Mouse (Mus musculus) liver, embryonic 13.5 days (tissue): ENCODE measurements at regions not wholly inside any gene's neighbourhood (a gene's known extent, or its start where the extent isn't known, plus 50 kb on each side); places are given as distances from the start of the nearest gene placed in this dataset.

ENCODE experiments used
- ATAC-seq: fragments of 200-750 bp; cut with Nextera tagmentation; 2 replicates; pipeline ENCODE4 v1.8.0; 2017; ENCODE audit warnings: low read depth, mild to moderate bottlenecking, moderate number of reproducible peaks, moderate library complexity
- DNase-seq: peaks from one replicate; pipeline ENCODE4 v3.0.0; 2022
- H3K27ac ChIP-seq: fragments of 300-500 bp; sonication (generic); 2 replicates; pipeline ENCODE4 v1.5.1; 2015; ENCODE audit warnings: moderate library complexity, mild to moderate bottlenecking, inconsistent platforms
- H3K27me3 ChIP-seq: fragments of 300-500 bp; sonication (generic); 2 replicates; pipeline ENCODE4 v1.6.1; 2015; ENCODE audit warnings: mild to moderate bottlenecking, inconsistent platforms
- H3K36me3 ChIP-seq: fragments of 300-500 bp; sonication (generic); 2 replicates; pipeline ENCODE4 v1.6.1; 2015; ENCODE audit warnings: mild to moderate bottlenecking, inconsistent platforms
- H3K4me1 ChIP-seq: fragments of 300-500 bp; sonication (generic); replicated peaks from 2 replicates; pipeline ENCODE4 v1.6.1; 2015; ENCODE audit warnings: inconsistent platforms
- H3K4me2 ChIP-seq: fragments of 300-500 bp; sonication (generic); 2 replicates; pipeline ENCODE4 v1.6.1; 2015; ENCODE audit warnings: inconsistent platforms, mild to moderate bottlenecking, moderate library complexity
- H3K4me3 ChIP-seq: fragments of 300-500 bp; sonication (generic); replicated peaks from 2 replicates; pipeline ENCODE4 v1.5.1; 2015; ENCODE audit warnings: mild to moderate bottlenecking, inconsistent platforms
- H3K9ac ChIP-seq: fragments of 300-500 bp; sonication (generic); 2 replicates; pipeline ENCODE4 v1.6.1; 2015; ENCODE audit warnings: mild to moderate bottlenecking, inconsistent platforms
- H3K9me3 ChIP-seq: fragments of 300-500 bp; sonication (generic); replicated peaks from 2 replicates; pipeline ENCODE4 v1.6.1; 2016; ENCODE audit warnings: inconsistent platforms
- WGBS: fragments of 180-500 bp; shearing (Covaris S2); methylation state at CpG from one replicate; pipeline ENCODE4 v1.1.7; 2015; ENCODE audit not compliant: insufficient replicate concordance; 5-methylcytosine and 5-hydroxymethylcytosine counted together

GRCm38 (mm10) chr2:78972288-78973117, 104.6 kb downstream of the Ube2e3 start:
- DNase-seq = no peak
- 70% methylated on average over 10 of the region's 10 CpGs for WGBS
- no peak overlapping the region for H3K27ac ChIP-seq
- H3K4me1 ChIP-seq = no peaks in the 10 kb centered on the region
- no peaks in the 10 kb centered on the region for H3K27me3 ChIP-seq
- no peak overlapping the region for H3K9ac ChIP-seq
- H3K4me2 ChIP-seq = no peak overlapping the region
- no peak for ATAC-seq
- no peak overlapping the region for H3K4me3 ChIP-seq
- no peaks in the 10 kb centered on the region for H3K9me3 ChIP-seq
- no peaks in the 10 kb centered on the region for H3K36me3 ChIP-seq

GRCm38 (mm10) chr2:78973811-78974210, 105.9 kb downstream of the Ube2e3 start:
- Histone ChIP-seq H3K27ac (no peak overlapping the region), H3K27me3 (no peaks in the 10 kb centered on the region), H3K4me1 (no peaks in the 10 kb centered on the region), H3K9me3 (no peaks in the 10 kb centered on the region), H3K36me3 (no peaks in the 10 kb centered on the region), H3K4me3 (no peak overlapping the region), H3K4me2 (no peak overlapping the region), H3K9ac (no peak overlapping the region)
- DNase-seq = no peak
- 73% methylated on average over 3 of the region's 3 CpGs for WGBS
- ATAC-seq = no peak

- Histone ChIP-seq H3K27ac (no peak overlapping the region), H3K27me3 (no peaks in the 10 kb centered on the region), H3K4me1 (no peaks in the 10 kb centered on the region), H3K4me3 (no peak overlapping the region), H3K9ac (no peak overlapping the region), H3K9me3 (no peaks in the 10 kb centered on the region), H3K36me3 (no peaks in the 10 kb centered on the region), H3K4me2 (no peak overlapping the region)
- ATAC-seq (no peak), DNase-seq (no peak)
- 50% methylated on average over 2 of the region's 2 CpGs for WGBS
Measured at GRCm38 (mm10) chr2:78974683-78975392, 106.9 kb downstream of the Ube2e3 start.

DNA sequence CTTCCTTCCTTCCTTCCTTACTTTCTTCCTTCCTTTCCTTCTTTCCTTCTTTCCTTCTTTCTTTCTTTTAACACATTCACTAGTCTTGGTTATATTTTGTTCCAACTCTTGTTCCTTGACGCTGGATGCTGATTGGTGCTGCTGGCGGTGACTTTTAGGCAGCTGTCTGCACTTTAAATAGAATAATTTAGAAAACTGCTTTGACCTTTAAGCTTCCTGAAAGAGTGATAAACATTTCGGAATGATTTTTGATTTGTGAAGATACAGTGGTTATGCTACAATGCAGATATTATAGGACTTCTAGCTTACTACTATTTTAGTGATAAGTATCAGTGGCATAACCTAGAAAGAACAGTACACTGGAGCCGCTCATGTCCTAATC, 107.5 kb downstream of the Ube2e3 start:
- 69% methylated on average over 4 of the region's 4 CpGs for WGBS
- Histone ChIP-seq H3K9ac (no peak overlapping the region), H3K27me3 (no peaks in the 10 kb centered on the region), H3K9me3 (no peaks in the 10 kb centered on the region), H3K4me2 (no peak overlapping the region), H3K4me1 (no peaks in the 10 kb centered on the region; the same call in 1 of the 2 replicates), H3K27ac (no peak overlapping the region), H3K36me3 (no peaks in the 10 kb centered on the region), H3K4me3 (no peak overlapping the region)
- ATAC-seq (no peak), DNase-seq (no peak)

- Histone ChIP-seq H3K27ac (no peak overlapping the region), H3K27me3 (no peaks in the 10 kb centered on the region), H3K4me2 (no peak overlapping the region), H3K9me3 (no peaks in the 10 kb centered on the region), H3K4me3 (no peak overlapping the region), H3K9ac (no peak overlapping the region), H3K4me1 (peaks cover 5% of the 10 kb centered on the region), H3K36me3 (no peaks in the 10 kb centered on the region)
- ATAC-seq (no peak), DNase-seq (no peak)
- WGBS = 82% methylated on average over 4 of the region's 4 CpGs
Measured at GRCm38 (mm10) chr2:78976084-78976483, 108.2 kb downstream of the Ube2e3 start.

DNA sequence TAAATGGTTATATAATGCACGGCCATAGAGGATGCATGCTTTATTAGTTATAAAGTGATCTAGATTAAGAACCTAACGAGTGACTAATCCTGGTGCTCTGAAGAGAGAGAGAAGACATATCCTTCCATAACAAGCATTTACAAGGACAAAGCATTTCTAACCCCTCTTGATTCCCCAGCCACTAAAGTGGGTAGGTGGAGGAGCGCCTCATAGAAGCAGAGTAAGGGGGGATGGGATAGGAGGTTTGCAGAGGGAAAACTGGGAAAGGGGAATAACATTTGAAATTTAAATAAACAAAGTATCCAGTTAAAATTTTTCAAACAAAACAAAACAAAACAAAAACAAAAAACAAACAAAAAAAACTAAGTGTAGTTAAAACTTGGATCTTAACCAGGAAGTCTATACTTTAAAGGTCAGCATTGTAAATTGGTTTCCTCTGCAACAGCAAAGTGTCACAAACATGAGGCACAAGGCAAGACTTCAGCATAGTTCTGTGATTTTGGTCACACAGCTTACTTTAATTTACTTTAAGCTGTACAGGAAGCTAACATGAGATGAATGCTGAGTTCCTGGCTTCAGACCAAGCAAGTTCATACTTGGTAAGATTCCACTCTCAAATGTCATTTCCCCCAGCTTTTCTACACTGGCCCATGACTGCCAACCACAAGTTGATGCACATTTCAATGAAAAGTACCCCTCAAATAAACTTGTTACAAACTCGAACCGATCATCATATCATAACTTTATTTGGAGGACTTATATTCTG, 109.9 kb downstream of the Ube2e3 start:
- WGBS = 63% methylated on average over 5 of the region's 5 CpGs
- DNase-seq (no peak), ATAC-seq (no peak)

GRCm38 (mm10) chr2:78980019-78980418, 112.1 kb downstream of the Ube2e3 start:
- Histone ChIP-seq H3K4me1 (peaks cover 21% of the 10 kb centered on the region), H3K4me2 (no peak overlapping the region), H3K36me3 (no peaks in the 10 kb centered on the region), H3K9ac (no peak overlapping the region), H3K9me3 (no peaks in the 10 kb centered on the region), H3K4me3 (no peak overlapping the region), H3K27ac (no peak overlapping the region), H3K27me3 (no peaks in the 10 kb centered on the region)
- ATAC-seq (no peak), DNase-seq (no peak)
- WGBS = 67% methylated on average over 5 of the region's 5 CpGs

More for the DNA sequence above, 109.9 kb downstream of the Ube2e3 start:
- no peaks in the 10 kb centered on the region for H3K9me3 ChIP-seq
- no peak overlapping the region for H3K9ac ChIP-seq
- H3K27me3 ChIP-seq = no peaks in the 10 kb centered on the region
- H3K36me3 ChIP-seq = no peaks in the 10 kb centered on the region
- no peak overlapping the region for H3K27ac ChIP-seq
- H3K4me1 ChIP-seq = peaks cover 6% of the 10 kb centered on the region
- no peak overlapping the region for H3K4me3 ChIP-seq
- no peak overlapping the region for H3K4me2 ChIP-seq

DNA sequence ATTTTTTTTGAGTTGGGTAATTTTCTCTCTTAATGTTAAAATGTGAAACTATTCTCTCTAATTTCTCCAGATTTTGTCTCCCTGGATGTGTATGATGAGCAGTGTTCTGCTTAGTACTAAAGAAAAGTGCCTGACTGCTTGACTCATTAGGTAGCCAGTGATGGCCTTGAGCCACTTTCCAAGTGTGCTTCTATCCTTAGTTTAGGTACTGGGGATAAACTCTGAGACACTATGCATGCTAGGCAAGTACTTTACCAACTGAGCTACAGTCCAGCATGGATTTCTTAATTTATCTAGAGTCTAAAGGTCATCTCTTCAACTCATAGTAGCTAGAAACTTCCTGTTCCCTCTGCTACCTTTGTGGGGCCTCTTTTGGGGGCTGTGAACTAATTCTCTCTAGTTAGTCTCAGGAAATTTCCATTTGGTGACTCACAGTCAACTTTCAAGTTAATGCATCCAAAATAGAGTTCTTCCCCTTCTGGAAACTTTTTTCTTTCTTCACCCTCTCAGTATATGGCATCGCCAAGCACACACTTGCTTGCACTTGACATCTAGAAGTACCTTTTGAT, 112.8 kb downstream of the Ube2e3 start:
- DNase-seq (no peak), ATAC-seq (no peak)
- H3K9me3 ChIP-seq = no peaks in the 10 kb centered on the region
- H3K36me3 ChIP-seq = no peaks in the 10 kb centered on the region
- H3K4me2 ChIP-seq = no peak overlapping the region
- no peaks in the 10 kb centered on the region for H3K27me3 ChIP-seq
- peaks cover 21% of the 10 kb centered on the region for H3K4me1 ChIP-seq
- WGBS = 81% methylated on average over 1 of the region's 1 CpGs
- no peak overlapping the region for H3K9ac ChIP-seq
- H3K4me3 ChIP-seq = no peak overlapping the region
- no peak overlapping the region for H3K27ac ChIP-seq

GRCm38 (mm10) chr2:78983347-78983746, 115.4 kb downstream of the Ube2e3 start:
- peak; percentile 17 for DNase-seq
- Histone ChIP-seq H3K27ac (no peak overlapping the region), H3K9ac (no peak overlapping the region), H3K27me3 (no peaks in the 10 kb centered on the region), H3K4me3 (no peak overlapping the region), H3K9me3 (no peaks in the 10 kb centered on the region), H3K4me2 (no peak overlapping the region), H3K4me1 (peaks cover 21% of the 10 kb centered on the region), H3K36me3 (no peaks in the 10 kb centered on the region)
- ATAC-seq = peak; percentile 74

GRCm38 (mm10) chr2:78983944-78984498, 116.1 kb downstream of the Ube2e3 start:
- peak; percentile 63 for ATAC-seq
- WGBS = 59% methylated on average over 5 of the region's 5 CpGs
- H3K27me3 ChIP-seq = no peaks in the 10 kb centered on the region

DNA sequence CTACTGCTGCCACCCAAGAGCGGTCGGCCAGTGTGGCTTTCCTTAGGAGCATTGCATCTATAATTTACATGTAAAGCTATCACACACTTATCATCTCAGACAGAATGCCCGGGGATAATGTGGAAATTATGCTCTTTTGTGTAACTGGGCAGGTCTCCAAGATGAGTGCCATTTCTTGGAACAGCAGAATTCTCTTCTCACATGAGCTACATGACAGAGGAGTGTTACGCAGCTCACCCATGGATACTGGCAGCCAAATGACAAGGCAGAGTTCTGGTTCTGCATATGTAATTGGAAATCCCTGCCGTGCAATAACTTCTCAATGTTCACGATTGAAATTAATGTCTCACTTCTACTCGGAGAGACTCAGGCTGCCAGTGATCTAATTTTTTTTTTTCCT, 119.1 kb downstream of the Ube2e3 start:
- Histone ChIP-seq H3K9ac (no peak overlapping the region), H3K4me3 (no peak overlapping the region), H3K27me3 (no peaks in the 10 kb centered on the region), H3K36me3 (no peaks in the 10 kb centered on the region), H3K27ac (no peak overlapping the region), H3K4me1 (peaks cover 19% of the 10 kb centered on the region), H3K9me3 (no peaks in the 10 kb centered on the region), H3K4me2 (no peak overlapping the region)
- WGBS = 74% methylated on average over 7 of the region's 7 CpGs
- ATAC-seq (no peak), DNase-seq (no peak)

More at GRCm38 (mm10) chr2:78983944-78984498, 116.1 kb downstream of the Ube2e3 start:
- Histone ChIP-seq H3K27ac (no peak overlapping the region), H3K9me3 (no peaks in the 10 kb centered on the region), H3K4me3 (no peak overlapping the region), H3K4me1 (peaks cover 21% of the 10 kb centered on the region), H3K4me2 (no peak overlapping the region), H3K9ac (no peak overlapping the region), H3K36me3 (no peaks in the 10 kb centered on the region)
- no peak for DNase-seq
